Mouse (Mus musculus) WW6 (cell line): ENCODE results near the gene Adcy7.

Experiments
- DNase-seq: peaks from one replicate; pipeline ENCODE4 v3.0.0-alpha.2; 2013; ENCODE audit warnings: low read depth, low spot score

The Adcy7 gene

DNA sequence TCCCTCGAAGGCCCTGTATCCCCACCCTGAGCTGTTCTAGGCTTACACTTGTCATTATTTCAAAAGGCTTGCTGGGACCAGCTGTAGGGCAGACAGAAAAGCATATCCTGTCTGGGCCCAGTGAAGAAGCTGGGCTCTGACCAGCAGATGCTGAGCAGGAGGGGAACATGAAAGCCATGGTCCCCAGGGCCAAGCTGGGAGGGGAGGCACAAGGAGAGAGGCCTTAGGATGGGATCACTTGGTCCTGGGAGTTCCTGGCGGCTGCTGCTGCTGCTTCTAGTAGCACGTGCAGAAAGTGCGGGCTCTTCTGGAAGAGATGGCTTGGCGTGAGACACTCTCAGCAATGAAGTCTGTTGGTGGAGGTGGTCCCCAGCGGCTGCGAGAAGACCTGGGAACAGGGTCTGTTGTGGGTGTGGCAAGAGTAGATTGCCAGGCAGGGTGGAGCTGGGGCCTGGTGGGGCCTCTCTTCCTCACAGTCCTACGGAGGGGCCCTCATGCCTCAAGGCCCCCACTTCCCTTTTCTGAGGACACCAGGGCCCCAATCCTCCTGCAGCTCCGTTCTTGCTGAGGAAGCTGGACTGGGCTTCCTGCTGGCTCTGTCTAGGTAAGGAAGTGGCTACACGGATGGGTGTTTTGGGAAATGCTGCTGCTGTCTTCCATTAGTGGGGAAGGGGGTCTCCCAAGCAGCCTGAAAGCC, 27.9 kb downstream of the Adcy7 start:
- no peak for DNase-seq

DNA sequence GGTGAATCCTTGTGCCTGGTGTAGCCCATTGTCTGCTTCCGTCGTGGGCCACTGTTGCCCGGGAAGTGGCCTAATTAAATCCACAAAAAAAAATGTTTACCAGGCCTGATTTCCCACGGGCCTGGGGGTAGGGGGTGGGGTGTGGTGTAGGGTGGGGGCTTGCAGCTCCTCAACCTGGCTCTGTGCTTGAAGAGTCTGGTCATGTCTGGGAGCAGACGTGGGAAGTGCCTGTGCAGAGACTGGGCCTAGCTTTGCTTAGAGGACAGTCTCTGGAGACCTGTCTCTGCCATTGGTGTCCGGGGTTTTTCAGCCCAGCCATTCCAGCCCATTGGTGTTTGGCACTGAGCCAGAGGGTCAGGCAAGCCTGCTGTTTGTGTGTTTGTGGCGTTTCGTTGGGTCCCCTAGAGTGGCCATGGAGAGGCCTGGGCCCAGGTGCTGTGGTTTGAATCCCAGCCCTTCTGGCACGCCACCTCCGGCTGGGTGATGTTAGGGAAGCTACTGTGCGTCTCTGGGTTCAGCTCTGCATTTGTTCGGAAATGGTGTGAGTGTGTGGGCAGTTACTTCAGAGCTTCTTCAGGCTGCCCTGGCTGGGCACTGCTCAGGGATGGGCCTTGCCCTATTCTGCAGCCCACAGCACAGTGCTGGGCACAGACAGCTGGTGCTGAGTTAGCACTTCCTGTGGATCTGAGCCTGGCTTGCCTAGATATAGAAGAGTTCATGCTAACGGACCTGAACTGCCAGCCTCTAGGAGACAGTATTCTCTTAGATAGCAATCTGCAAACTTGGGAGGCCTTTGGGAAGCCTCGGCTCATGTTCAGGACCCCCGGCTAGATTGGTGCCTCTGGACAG, 29.6 kb downstream of the Adcy7 start:
- DNase-seq = no peak

DNA sequence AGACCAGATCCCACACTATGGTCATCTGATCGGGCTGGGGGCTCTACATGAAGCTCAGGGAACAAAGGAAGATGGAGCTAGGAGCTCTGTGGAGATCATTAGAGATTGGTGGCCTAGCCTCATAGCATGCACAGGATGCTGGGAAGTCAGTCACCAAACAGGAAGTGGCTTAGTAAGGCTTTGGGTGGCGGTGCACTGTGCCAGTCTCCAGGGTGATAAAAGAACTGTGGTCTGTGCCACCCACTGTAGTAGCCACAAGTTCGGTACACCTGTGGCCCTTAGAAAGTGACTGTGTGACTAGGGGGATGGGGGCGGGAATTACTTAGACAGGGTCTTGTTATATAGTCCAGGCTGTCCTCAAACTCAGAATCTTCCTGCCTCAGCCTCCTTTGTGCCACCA, 33.6 kb downstream of the Adcy7 start:
- DNase-seq = no peak

DNA sequence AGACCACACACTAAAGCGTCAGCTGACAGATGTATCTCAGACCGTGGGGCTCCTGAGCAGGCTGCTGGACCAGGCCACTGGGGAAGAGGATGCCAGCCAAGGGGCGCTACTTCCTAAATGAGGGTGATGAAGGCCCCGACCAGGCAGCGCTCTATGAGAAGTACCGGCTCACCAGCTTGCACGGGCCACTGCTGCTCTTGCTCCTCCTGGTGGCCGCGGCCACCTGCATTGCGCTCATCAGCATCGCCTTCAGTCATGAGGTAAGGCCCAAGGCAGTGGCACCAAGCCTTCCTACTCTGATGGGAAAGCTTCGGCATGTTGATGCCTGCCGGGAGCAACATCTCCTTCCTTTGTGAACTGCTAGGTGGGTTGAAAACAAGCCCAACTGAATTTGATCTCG, 34.3 kb downstream of the Adcy7 start:
- no peak for DNase-seq

DNA sequence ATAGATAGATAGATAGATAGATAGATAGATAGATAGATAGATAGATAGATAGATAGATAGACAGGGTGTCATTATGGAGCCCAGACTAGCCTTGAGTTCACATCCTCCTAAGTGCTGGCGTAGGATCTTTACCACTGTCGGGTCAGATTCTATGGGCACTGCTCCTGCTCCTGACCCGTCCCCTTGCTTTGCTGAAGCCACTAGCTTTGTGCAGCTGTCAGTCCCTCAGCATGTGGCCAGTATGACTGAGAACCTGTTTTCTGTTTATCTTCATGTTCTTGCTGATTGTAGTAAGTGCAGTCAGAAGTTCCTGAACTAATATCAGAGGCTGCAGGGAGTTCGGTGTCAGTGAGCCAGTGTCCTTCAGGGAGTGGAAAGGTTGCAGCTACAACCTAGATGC, 35.5 kb downstream of the Adcy7 start:
- no peak for DNase-seq

DNA sequence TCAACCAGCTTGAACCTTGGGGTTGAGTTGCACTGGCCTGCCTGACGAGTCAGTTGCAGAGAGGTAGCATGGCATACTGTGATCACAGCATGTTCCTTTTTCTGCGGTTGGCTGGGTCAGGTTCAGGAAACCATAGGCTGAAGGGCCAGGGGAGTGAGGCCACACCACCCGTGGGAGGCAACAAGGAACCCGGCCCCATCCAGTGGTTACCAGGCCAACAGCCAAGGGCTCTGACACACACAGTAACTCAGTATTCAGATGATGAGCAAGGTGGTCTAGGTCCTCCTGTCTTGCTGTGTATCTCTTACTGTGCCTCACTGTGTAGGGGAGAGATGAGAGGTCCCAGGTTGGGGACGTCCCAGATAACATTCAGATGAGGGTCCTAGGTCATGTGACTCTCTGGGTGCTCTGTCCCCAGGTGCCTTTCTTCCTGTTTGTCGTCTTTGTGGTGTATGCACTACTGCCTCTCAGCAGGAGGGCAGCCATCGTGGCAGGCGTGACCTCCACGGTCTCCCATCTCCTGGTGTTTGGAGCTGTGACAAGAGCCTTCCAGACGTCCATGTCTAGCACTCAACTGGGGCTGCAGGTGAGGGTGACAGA, 37.2 kb downstream of the Adcy7 start:
- no peak for DNase-seq

DNA sequence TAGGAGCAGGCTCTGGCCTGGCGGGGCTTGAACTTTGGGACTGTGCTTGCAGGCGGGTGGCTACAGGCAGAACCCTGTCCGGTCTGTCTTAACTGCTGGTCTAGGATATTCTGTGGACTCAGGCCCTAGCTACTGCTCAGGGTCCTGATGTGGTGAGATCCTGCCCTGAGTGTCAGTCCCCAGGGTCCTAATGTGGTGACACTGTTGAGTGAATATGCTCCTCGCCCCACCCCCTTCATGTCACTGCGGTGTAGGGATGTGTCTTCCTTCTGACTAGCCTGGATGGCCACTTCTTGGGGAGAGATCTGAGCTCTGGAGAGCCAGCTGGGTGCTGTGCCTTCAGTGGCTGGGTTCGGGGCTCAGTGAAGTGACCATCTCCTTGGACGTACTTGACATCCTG, 37.7 kb downstream of the Adcy7 start:
- no peak for DNase-seq

DNA sequence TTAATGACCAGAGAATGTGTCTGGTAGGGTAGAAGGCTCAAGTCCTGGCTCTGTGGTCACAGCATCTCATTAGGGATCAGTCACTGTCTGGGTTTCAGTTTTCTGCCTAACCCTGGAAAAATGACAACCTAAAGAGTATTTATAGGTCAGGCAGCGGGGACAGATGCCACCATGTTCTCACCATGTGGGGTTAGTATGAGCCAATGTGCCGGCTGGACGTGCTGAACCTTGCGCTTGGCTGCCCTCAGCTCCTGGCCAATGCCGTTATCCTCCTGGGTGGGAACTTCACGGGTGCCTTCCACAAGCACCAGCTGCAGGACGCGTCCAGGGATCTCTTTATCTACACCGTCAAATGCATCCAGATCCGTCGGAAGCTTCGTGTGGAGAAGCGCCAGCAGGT, 38.1 kb downstream of the Adcy7 start:
- no peak for DNase-seq

DNA sequence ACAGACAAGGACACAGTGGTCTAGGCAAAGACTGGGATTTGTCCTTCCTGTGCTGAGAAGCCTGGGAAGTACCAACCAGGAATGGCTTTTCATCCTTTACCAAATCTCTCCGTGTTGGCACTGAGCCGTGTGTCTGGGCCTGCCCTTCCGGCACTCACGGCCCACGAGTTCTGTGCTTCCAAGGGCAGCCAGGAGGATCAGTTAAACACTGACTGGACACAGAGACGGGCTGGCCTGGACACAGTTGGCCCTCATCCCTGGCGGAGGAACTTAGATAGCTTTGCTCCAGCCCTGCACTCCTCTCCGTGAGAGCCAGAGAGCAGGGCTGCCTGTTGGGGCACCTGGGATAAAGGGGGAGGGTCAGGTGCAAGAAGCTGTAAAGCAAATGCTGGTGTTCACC, 40.8 kb downstream of the Adcy7 start:
- DNase-seq = no peak

DNA sequence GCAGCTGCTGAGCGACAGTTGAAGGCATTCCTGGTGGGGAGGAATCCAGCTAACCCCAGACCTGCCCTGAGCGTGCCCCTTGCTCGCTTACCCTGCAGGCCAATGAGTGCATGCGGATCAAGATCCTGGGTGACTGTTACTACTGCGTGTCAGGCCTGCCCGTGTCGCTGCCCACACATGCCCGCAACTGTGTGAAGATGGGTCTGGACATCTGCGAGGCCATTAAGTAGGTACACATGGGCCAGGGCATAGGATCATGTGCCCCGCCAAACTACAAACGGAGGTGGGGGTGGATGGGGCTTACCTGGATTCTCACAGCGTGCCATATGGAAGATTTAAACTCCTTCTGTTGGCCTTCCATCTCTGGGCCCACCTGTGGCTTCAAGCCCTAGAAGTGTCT, 41.8 kb downstream of the Adcy7 start:
- no peak for DNase-seq

DNA sequence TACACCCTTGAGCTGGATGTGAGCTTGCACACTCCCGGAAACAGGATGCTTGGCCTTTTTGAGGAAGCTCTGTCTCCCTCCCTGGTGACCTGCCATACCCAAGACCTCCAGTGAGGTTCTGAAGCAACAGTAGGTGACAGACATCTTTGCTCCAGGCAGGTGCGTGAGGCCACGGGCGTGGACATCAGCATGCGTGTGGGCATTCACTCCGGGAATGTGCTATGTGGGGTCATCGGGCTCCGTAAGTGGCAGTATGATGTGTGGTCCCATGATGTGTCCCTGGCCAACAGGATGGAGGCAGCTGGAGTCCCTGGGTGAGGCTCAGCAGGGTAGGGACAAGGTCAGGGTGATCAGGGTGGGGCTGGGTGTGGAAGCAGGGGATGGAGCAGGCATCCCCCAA, 43.1 kb downstream of the Adcy7 start:
- DNase-seq = no peak

DNA sequence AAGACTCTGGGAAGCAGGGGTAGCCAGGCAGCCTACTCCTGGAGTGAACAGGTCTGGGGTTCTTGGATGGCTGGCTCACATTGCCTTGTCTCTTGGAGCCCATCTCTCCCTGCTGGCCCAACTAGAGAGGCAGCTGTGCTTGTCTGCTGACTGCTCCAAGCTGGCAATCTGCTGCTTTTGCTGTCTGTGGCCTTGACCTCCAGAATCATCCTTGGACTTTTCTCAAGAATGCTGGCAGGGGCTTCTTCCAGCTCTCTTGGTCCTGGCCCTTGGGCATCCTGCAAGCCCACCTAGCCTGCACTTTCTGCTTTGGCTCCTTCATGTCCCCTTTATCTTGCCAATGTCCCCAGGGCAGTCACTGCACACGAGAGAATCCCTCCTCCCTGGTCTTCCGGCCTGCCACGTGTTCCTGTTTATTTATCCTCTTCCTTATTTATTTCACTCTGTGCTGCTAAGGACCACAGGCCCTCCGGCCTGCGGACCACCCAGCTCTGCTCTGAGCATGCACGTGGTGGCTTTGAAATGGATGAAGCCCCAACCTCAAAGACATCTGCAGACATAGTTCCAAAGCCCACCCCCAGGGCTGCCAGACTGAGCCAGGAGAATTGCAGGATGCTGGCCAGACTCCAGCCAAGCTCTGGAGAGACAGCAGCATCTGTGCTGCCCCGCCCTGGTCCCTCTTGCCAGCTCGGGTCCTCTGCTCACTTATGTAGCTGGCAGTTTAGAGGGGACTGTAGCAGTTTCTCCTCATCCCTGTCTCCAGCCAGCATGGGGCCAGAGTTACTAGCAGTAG, 44.1 kb downstream of the Adcy7 start:
- DNase-seq = no peak

DNA sequence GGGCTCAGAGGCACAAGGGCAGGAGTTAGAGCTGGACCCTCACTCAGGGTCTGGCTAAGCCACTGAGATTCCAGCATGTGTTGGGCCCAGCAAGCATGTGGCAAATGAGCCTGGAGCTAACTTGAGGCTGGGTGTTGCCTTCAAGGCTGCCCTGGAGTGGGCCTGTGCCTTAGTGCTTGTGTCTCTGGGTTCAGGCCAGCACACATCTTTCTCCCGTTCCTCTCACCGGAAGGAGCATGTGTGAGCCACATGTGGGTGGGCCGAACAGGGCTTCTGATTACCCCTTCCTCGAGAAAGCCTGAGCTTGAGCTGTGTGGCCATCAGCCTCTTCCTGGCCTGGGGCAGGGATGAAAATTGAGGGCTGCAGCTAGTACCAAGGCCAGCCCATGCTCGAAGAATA, 45.1 kb downstream of the Adcy7 start:
- no peak for DNase-seq

DNA sequence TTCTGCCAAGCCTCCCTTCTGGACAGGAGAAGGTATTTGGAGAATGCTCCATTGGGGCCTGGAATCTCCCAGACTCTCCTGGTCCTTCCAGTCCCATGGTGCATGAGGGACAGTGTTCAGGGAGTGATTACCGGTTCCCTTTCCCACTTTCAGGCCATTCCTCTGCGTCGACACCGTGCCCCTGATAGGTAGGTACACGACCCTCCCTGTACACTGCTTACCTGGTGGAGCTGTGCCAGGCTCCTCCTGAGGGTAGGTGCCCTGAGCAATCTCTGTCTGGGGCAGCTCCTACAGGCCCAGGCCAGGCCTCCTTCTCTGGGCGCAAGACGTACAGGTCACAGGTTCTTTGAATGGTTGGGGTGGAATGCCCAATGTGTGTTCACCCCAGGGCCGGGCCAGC, 45.9 kb downstream of the Adcy7 start:
- no peak for DNase-seq

DNA sequence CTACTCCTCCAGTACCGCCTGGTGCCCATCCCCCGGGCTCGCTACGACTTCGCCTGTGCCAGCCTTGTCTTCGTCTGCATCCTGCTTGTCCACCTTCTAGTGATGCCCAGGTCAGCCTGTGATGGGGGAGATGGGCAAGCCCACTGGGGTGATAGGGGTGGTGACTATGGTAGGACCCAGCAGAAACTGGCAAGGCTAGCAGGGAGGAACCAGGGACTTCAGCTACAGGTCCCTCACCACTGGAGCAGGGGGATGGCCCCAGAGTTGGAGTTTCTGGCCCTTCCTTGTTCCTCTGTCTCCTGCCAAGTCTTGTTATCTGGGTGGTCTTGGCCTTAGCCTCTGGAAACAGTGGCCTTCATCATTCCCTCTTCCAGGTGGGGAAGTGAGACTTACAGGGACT, 47.9 kb downstream of the Adcy7 start:
- no peak for DNase-seq

DNA sequence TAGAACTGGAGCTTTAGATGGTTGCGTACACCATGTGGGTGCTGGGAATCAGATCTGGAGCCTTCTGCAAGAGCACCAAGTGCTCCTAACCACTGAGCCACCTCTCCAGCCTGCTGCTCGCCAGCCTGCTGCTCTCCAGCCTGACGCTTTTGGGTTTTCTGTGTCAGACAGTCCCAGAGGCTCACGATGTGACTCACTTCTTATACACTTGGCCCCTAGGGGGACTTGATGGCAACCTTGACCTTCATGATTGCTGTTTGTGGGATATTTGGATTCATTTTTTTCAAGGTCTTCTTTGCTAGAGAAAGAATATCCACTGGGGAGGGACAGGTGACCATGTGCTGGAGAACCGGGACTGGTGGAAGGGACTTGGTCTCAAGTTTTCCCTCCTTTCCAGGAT, 49.2 kb downstream of the Adcy7 start:
- no peak for DNase-seq

DNA sequence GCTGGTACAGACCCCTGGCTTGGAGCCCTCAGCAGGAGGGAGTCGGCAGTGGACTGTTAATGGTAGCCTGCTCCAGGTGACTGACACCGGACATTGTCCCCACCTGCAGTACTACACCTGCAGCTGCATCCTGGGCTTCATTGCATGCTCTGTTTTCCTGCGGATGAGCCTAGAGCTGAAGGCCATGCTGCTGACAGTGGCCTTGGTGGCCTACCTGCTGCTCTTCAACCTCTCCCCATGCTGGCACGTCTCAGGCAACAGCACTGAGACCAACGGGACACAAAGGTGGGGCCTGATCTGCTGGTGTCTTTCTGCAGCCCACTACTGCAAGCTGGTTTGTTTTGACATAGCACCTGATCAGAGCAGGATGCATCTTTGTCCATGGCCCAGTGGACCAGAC, 51.3 kb downstream of the Adcy7 start:
- no peak for DNase-seq

DNA sequence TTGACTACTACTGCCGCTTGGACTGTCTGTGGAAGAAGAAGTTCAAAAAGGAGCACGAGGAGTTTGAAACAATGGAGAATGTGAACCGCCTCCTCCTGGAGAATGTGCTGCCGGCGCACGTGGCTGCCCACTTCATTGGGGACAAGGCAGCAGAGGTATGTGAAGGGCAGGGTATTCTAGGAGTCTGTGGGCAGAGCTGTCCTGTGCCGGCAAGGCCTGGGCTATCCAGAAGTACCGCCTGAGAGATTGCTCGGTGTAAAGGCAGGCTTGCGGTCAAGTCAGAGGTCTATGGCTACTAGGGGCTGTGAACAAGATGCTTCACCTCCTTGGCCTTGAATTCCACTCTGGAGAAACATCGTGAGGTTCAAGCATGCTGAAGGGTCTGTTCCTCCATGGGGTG, 52.6 kb downstream of the Adcy7 start:
- DNase-seq = no peak

DNA sequence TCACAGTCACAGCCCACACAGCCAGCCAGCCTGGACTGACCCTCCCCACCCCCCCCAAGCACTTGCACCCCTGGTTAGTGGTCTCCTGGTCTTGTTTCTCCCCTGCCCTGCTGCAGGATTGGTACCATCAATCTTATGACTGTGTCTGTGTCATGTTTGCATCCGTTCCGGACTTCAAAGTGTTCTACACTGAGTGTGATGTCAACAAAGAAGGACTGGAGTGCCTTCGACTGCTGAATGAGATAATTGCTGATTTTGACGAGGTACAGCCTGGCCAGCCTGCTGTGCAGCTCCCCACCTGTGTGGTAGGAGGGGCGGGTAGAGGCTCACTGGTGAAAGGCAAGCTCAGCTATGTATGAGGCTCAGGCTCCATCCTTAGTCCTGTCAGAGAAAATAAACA, 53.0 kb downstream of the Adcy7 start:
- DNase-seq = no peak

DNA sequence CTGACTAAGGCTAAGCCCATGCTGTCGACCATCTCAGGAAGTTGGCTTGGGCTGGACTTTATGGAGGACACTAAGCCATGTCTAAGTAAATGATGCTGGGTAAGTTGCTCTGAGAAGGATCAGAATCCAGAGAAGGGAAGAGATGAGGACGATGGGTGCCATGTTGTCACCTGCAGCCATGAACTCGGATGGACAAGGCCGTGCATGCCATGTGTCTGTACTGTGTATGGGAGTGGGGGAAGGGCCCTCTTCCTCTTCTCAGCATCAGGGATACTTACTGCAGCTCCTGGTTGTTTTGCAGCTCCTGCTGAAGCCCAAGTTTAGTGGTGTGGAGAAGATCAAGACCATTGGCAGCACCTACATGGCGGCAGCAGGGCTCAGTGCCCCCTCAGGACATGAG, 53.6 kb downstream of the Adcy7 start:
- no peak for DNase-seq

DNA sequence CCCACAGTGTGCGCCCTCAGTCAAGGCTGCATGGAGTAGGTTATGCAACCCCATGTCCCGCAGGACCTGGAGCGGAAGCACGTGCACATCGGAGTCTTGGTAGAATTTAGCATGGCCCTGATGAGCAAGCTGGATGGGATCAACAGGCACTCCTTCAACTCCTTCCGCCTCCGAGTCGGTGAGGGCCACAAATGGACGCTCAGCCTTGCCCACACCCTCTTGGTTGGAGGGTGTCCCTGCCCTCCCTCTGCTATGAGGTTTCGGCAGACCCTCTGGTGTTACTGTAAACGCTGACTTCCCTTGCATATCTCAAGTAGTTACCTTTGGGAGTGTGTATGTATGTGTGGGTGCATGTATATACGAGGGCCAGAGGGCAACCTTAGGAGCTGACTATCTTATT, 54.1 kb downstream of the Adcy7 start:
- DNase-seq = no peak

DNA sequence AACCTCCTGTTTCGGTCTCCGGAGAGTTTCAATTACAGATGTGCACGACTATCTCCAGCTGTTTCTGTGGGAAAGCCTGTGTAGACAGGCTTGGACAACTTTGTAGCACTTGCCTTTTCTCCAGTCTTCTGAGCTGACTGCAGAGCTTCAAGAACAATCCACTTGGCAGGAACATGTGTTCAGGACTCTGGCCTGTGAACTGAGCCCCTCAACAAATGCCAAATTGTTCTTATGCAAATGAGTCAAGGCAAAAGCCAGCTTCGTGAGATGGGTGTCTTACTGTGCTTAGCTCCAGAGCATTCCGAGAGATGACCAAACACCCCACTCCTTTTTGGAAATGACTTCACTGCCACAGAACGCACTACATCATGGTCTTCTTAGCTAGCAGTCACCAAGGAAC, 56.5 kb downstream of the Adcy7 start:
- no peak for DNase-seq
